Mouse (Mus musculus) large intestine, adult 2 months (tissue): ENCODE measurements around the gene Olfr1130. TPM values are rescaled to one million over a fixed set of nuclear protein-coding genes. Genes with fewer than 3 reads are reported as not detected.
"Not testable (repeated sequence)": the region's sequence is repeated elsewhere in the genome, so short reads cannot be mapped to it uniquely, and the experiment has no call there.

Experiments
- DNase-seq: peaks from one replicate; pipeline ENCODE4 v3.0.0-alpha.2; 2012; ENCODE audit warnings: low read depth, low spot score
- WGBS: fragments of 180-500 bp; shearing (Covaris S2); methylation state at CpG from one replicate; pipeline ENCODE4 v1.1.7; 2018; 5-methylcytosine and 5-hydroxymethylcytosine counted together
- polyA plus RNA-seq: library from polyadenylated mRNA; depleted of rRNA; stranded (reverse); fragments of >200 nt; gene quantifications from 2 replicates; pipeline ENCODE4 v1.2.3, GENCODE M21; 2012; rRNA removed

Gene Olfr1130
- polyA plus RNA-seq = not detected in 2 replicates

DNA sequence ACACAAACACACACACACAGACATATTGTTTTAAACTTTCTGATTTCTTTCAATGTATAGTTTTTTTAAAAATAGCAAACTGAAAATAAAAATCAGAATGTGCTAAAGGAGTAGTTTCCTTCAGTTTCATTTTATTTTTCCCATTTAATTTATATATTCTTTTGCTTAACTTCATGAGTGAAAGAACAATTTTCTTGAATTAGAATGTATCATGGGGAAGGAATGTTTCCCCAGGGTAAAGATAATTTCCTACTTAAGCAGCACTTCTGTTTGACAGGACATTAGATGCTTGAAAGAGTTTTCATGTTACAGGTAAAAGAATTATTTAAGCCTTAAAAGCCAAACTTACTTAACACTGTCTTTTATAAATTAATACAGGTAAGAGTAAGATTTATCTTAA lies at the start of gene Olfr1130:
TSS of gene Olfr1130 (plus strand) at position 301 of the 400 bp plus-strand sequence.
- DNase-seq = not testable (repeated sequence)

DNA sequence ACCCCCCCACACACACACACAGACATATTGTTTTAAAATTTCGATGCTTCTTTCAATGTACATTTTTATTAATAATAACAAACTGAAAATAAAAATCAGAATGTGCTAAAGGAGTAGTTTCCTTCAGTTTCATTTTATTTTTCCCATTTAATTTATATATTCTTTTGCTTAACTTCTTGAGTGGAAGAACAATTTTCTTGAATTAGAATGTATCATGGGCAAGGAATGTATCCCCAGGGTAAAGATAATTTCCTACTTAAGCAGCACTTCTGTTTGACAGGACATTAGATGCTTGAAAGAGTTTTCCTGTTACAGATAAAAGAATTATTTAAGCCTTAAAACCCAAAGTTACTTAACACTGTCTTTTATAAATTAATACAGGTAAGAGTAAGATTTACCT lies 32.4 kb upstream of the Olfr1130 start, which contains the start of gene Olfr1129:
TSS of gene Olfr1129 (plus strand) at position 301 of the 400 bp plus-strand sequence.
- DNase-seq = not testable (repeated sequence)

DNA sequence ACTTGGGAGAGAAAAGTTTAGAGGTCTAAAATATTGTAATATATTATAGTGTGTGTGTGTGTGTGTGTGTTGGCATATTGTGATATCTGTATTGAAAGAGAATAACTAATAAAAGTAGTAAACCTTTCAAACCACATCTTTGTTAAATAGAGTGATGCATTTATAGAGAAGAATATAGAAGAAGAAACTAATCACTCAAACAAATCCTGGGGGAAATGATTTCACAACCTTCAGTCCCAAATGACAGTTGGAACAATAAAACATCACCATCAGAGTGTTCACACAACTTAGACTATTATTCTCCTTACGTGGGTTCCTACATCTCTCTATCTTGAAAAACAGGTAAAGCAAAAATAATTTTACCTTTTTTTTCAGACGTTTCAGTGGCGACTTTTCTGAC lies 20.8 kb downstream of the Olfr1130 start, which contains the start of gene Olfr1131:
TSS of gene Olfr1131 (plus strand) at position 301 of the 400 bp plus-strand sequence.
- 55% methylated on average over 3 of the region's 3 CpGs for WGBS
- DNase-seq = no peak

More for the DNA sequence above, 32.4 kb upstream of the Olfr1130 start, which contains the start of gene Olfr1129:
- 52% methylated on average over 1 of the region's 1 CpGs for WGBS

DNA sequence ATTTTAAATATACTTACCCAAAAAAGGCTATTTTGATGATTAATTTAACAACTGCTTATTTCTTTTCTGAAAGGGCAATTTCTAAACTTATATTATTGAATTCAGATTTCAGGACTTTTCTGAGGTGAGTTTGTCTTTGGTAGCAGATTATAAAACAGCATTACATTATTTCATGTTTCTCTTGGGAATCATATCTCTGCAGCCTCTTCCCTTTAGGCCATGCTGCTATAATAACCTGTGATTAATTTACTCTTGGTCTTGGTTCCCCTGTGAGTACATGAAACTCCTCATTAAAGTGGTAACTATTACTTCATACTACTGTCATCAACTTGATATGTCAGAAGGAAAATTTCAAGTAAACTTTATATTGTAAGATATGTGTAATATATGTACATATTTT lies 31.4 kb downstream of the Olfr1130 start, which contains the start of gene Olfr1132:
TSS of gene Olfr1132 (minus strand) at position 101 of the 400 bp plus-strand sequence.
- DNase-seq = no peak

DNA sequence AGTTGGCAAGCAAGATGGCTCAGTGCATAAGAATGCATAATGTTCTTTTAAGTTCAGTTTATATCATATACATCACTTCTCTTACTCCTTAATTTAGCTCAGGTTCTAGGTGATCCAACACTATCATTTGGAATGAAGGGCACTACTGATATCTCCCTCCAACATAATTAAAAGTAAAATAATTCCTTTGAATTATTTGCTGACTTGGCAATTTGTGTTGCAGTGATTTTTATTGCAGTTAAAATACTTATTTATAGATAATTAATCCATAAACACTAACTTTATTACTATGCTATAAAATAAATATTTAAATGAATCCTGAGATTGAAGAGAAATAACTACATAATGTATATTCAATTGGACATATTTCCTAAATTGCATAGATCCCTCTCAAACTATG lies 36.4 kb downstream of the Olfr1130 start:
- no peak for DNase-seq

DNA sequence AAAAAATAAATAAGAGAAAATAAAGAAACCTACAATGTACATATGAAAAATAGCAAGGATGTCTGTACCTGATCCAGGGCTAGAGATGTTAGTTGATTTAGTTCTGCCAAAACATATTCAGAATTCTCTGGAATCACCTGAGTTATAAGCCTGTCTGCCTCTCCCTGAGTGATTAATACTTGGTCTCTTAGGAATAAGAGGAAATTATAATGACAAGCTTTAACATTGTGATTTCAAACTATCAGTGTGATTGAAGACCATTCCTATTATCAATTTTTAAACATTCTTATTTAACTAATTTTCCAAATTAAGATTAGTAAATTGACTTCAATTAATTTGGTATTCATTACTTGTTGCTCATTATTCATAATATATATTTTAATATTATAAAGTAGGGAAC lies 41.3 kb downstream of the Olfr1130 start, which contains the start of gene Olfr1133:
TSS of gene Olfr1133 (minus strand) at position 101 of the 400 bp plus-strand sequence.
- no peak for DNase-seq

DNA sequence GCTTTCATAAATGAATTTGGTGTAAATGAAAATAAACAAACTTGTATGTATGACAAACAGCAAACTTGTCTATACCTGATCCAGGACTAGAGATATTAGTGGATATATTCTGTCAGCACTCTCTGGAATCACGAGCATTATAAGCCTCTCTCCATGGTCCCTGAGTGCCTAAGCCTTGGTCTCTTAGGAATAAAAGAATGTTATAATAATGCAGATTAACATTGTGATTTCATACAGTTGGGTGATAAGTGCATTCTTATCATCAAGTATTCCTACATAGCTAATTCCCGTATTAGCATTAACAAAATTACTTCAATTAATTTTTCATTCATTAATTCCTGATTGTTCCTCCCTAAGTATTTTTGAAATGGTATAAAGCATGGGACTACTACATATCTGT lies 52.3 kb downstream of the Olfr1130 start, which contains the start of gene Olfr1134:
TSS of gene Olfr1134 (minus strand) at position 101 of the 400 bp plus-strand sequence.
- 83% methylated on average over 2 of the region's 2 CpGs for WGBS

More for the DNA sequence above, 52.3 kb downstream of the Olfr1130 start, which contains the start of gene Olfr1134:
- no peak for DNase-seq

Other genes with a start within 250 kb of the Olfr1130 start
- not detected in 2 replicates for gene Olfr1121, start 236.3 kb upstream of the Olfr1130 start, polyA plus RNA-seq
- gene Olfr1122, start 220.4 kb upstream of the Olfr1130 start, polyA plus RNA-seq = not detected in 2 replicates
- gene Olfr1123, start 189.6 kb upstream of the Olfr1130 start, polyA plus RNA-seq = not detected in 2 replicates
- not detected in 2 replicates for gene Olfr1124, start 175.9 kb upstream of the Olfr1130 start, polyA plus RNA-seq
- not detected in 2 replicates for gene Olfr1126, start 152.2 kb upstream of the Olfr1130 start, polyA plus RNA-seq
- gene Pramel7, start 109.1 kb upstream of the Olfr1130 start, polyA plus RNA-seq = not detected in 2 replicates
- gene Pramel6, start 99.6 kb upstream of the Olfr1130 start, polyA plus RNA-seq = not detected in 2 replicates
- gene Olfr153, start 74.4 kb upstream of the Olfr1130 start, polyA plus RNA-seq = not detected in 2 replicates
- not detected in 2 replicates for gene Olfr1128, start 60.7 kb upstream of the Olfr1130 start, polyA plus RNA-seq
- gene Olfr1129, start 32.3 kb upstream of the Olfr1130 start, polyA plus RNA-seq = not detected in 2 replicates
- not detected in 2 replicates for gene Olfr1131, start 20.9 kb downstream of the Olfr1130 start, polyA plus RNA-seq
- gene Olfr1132, start 31.3 kb downstream of the Olfr1130 start, polyA plus RNA-seq = not detected in 2 replicates
- gene Olfr1133, start 41.2 kb downstream of the Olfr1130 start, polyA plus RNA-seq = not detected in 2 replicates
- gene Olfr1134, start 52.2 kb downstream of the Olfr1130 start, polyA plus RNA-seq = not detected in 2 replicates
- not detected in 2 replicates for gene Olfr1135, start 67.5 kb downstream of the Olfr1130 start, polyA plus RNA-seq
- not detected in 2 replicates for gene Olfr1136, start 87.7 kb downstream of the Olfr1130 start, polyA plus RNA-seq
- not detected in 2 replicates for gene Olfr1137, start 107.0 kb downstream of the Olfr1130 start, polyA plus RNA-seq
- gene Olfr1138, start 133.8 kb downstream of the Olfr1130 start, polyA plus RNA-seq = not detected in 2 replicates
- gene Olfr1140, start 137.5 kb downstream of the Olfr1130 start, polyA plus RNA-seq = not detected in 2 replicates
- not detected in 2 replicates for gene Olfr1141, start 147.8 kb downstream of the Olfr1130 start, polyA plus RNA-seq
- gene Olfr152, start 173.3 kb downstream of the Olfr1130 start, polyA plus RNA-seq = not detected in 2 replicates
- gene Olfr1143, start 194.4 kb downstream of the Olfr1130 start, polyA plus RNA-seq = not detected in 2 replicates
- not detected in 2 replicates for gene Olfr1145, start 203.6 kb downstream of the Olfr1130 start, polyA plus RNA-seq
- not detected in 2 replicates for gene Olfr1148, start 224.3 kb downstream of the Olfr1130 start, polyA plus RNA-seq
- gene Olfr1150-ps1, start 237.8 kb downstream of the Olfr1130 start, polyA plus RNA-seq = not detected in 2 replicates
- not detected in 2 replicates for gene Olfr1151, start 249.7 kb downstream of the Olfr1130 start, polyA plus RNA-seq